Mouse (Mus musculus): Measurements from ENCODE around the gene Hdgfl3.

Gene Hdgfl3

GRCm38 (mm10) chr7:81934267-81934745 is at the start of gene Hdgfl3:
Gene Hdgfl3, minus strand, starts transcription at chr7:81934473.
- DNase-seq (ENCODE audit: low read depth, low spot score), result peak; percentile 80

DNA sequence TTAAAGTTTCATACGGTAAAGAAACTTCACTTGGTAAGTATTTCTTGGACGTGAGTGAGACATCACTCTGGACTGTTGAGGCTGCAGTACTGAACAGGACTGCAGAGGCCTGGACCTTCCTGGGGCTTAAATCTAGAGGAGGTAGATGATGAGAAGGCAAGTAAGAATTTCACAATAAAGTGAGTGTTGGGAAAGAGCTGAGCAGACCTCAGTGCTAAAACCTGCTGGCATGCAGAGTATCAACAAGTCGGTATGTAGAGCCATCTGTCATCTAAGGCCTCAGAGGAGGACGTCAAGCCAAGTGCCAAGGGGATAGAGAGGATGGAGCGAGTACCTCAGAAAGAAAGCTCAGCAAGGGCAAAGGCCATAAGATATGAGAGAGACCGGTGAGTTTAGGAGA is 49.4 kb upstream of the Hdgfl3 start:
- DNase-seq (ENCODE audit: low read depth, low spot score), result no peak

GRCm38 (mm10) chr7:81978304-81978703 is 44.0 kb upstream of the Hdgfl3 start:
- no peak for DNase-seq (ENCODE audit: low read depth, low spot score)

DNA sequence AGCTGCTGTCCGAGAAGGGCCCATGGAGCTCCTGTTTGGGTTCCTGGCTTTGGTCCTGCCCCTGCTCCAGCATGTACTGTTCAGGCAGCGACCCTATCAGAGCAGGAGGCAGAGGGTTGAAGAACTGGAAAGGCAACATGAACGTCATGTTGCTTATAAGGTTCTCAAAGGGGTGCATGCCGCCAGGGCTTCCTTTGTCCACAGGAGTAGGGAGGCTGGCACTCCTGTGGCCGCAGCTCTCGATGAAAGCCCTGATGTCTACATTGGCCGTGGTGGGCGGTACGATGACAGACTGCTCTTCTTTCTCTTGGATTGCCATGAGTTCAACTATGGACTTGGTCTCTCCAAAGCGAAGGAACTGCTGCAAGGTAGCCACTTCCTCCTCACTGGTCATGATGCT is 40.3 kb upstream of the Hdgfl3 start:
- no peak for DNase-seq (ENCODE audit: low read depth, low spot score)

DNA sequence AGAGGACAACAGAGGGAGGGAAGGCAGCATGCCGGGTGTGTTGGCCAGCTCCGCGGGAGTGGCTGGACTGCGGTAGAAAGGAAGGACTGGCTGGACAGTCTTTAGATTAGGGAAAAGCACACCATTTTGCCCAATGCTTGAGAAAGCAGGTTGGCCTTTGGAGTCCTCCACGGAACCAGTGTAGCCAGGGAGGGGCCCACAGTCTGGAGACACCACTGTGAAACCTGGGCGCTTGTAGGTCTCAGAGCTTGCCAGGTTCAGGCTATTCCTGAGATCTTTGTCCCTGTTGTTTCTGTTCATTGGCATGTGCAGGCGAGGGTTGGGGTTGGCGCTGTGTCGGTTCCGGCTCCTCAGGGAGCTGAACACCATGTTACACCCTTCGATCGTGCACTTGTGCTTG is 39.7 kb upstream of the Hdgfl3 start:
- no peak for DNase-seq (ENCODE audit: low read depth, low spot score)

GRCm38 (mm10) chr7:81973339-81973738 is 39.1 kb upstream of the Hdgfl3 start:
- DNase-seq (ENCODE audit: low read depth, low spot score), result no peak

DNA sequence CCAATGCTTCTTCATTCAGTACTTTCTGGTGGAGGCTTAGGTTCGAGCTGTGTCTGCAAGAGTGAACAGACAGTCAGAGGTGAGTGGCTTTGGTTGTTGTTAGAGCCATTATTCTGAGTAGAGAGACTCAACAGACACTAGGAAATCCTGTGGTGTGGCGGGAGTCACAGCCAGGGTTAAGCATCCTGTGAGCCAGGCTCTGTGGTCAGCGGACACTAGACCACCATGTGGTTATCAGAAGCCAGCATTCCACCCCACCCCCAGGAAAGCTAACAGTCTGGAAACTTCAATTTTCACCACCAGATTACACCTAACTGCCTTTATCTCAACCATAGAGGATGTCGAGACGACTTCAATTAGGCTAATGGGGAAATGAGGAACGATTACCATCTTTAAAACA is 34.7 kb upstream of the Hdgfl3 start:
- DNase-seq (ENCODE audit: low read depth, low spot score), result no peak

- DNase-seq (ENCODE audit: low read depth, low spot score), result no peak
Observed at GRCm38 (mm10) chr7:81968451-81968850, 34.2 kb upstream of the Hdgfl3 start.

DNA sequence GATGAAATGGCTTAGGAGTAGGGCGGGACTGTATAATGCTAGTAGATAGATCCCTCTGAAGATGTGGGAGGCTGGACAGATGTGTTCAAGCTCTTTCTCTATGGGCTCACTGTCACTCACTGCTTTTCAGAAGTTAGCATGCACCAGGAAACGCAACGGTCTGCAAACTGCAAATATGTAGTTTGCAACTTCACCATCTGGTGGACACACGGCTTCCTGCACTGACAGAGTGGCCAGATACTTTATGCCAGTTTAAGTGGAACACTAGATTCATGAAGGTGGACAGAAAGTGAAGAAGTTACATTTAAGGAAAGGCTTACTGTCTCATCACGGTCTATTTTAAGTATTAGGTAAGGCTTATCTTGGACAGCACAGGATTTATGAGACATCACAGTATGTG is 31.9 kb upstream of the Hdgfl3 start:
- no peak for DNase-seq (ENCODE audit: low read depth, low spot score)

- peak; percentile 24 for DNase-seq (ENCODE audit: low read depth, low spot score)
Observed at GRCm38 (mm10) chr7:81959704-81960103, 25.4 kb upstream of the Hdgfl3 start.

DNA sequence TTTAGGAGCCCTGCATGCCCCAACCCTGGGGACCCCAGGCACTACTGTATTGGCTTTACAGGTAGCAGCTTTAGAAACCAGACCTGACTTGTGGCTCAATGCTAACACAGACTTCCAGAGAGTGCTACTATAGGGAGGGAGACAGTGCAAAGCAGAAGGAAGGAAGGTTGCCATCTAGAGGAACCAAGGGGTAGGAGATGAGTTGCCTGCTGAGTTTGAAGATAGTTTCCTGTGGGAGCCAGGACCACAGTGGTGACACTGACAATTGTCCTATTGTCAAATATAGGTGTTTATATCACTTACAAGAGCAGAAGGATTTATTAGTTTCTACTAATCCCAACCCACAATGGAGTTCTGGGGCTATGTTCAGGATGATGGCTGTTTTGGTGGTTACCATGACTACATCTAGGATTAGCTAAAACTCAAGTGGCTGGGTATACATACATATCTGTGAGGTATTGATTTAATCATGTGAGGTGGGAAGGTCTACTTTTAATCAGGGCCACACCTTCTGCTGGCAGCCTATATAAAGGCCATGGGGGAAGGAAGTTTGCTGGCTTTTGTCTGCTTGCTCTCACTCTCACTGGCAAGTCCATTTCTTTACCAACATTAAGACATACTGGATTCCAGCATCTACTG is 20.1 kb upstream of the Hdgfl3 start:
- DNase-seq (ENCODE audit: low read depth, low spot score), result no peak

DNA sequence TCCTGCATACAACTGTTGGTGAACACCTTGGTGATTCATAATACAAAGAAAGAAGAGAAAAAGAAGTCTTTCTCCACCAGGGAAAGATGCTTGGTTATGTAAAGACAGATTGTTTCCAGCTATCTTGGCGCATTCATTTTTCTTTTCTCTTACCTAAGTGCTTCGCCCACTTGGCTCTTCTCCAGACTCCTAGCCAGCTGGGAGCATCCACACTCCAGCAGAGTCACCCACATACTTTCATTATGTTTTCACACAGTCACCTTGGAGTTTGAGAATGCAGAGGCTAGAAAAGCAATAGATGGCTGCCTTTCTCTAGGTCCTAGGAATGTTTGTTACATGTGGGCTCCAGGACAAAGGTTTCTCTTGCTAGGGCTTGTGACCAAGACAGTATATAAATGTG is 16.2 kb upstream of the Hdgfl3 start:
- DNase-seq (ENCODE audit: low read depth, low spot score), result no peak

- no peak for DNase-seq (ENCODE audit: low read depth, low spot score)
Observed at GRCm38 (mm10) chr7:81945398-81945797, 11.1 kb upstream of the Hdgfl3 start.

- DNase-seq (ENCODE audit: low read depth, low spot score), result no peak
Observed at GRCm38 (mm10) chr7:81934806-81935205, 533 bp upstream of the Hdgfl3 start.

- DNase-seq (ENCODE audit: low read depth, low spot score), result no peak
Observed at GRCm38 (mm10) chr7:81933601-81934266, 539 bp downstream of the Hdgfl3 start.

DNA sequence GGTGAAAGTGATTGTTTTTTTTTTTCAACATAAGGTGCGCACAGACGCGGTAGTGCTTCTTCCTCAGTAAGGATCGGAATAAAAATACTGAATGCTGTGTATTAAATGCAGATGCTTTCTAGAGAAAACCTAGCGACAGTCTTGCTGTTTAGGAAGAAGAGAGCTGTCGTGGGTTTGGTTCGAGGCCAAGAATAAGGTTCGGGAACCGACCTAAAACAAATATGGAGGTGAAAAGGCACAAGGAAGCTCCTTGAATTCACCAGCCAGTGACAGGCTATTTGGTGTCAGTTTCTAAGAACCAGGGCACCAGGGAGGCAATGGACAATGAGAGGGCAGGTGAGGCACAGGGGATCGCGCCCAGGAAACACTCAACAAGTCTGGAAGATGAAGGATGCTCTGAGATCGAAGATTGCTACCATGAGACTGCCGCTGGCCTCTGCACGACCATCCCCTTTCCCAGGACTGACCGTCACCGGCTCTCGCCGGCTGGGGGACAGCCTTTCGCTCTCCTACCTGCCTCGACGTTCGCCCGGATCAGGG is 1.1 kb downstream of the Hdgfl3 start:
- no peak for DNase-seq (ENCODE audit: low read depth, low spot score)

GRCm38 (mm10) chr7:81932521-81933045 is 1.7 kb downstream of the Hdgfl3 start:
- no peak for DNase-seq (ENCODE audit: low read depth, low spot score)

DNA sequence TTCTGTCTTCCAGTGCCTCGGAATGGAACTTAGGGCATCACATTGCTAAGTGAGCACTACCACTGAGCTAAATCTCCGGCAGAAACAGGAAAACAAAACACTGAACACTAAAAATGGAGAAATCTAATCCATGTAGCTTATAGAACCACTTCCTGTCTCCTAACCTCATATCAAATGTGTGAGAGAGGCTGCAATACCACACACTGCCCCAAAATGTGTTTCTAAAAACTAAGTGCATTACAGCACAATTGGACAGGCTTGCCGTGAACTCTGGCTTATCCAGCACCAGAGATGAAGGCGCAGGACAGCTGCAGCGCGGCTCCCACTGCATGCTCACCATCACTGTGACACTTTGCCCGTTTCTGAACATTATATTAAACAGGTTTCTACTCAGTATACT is 5.3 kb downstream of the Hdgfl3 start:
- DNase-seq (ENCODE audit: low read depth, low spot score), result no peak

GRCm38 (mm10) chr7:81921379-81921952 is 12.8 kb downstream of the Hdgfl3 start:
- no peak for DNase-seq (ENCODE audit: low read depth, low spot score)

- no peak for DNase-seq (ENCODE audit: low read depth, low spot score)
Observed at GRCm38 (mm10) chr7:81920314-81920713, 14.0 kb downstream of the Hdgfl3 start.

DNA sequence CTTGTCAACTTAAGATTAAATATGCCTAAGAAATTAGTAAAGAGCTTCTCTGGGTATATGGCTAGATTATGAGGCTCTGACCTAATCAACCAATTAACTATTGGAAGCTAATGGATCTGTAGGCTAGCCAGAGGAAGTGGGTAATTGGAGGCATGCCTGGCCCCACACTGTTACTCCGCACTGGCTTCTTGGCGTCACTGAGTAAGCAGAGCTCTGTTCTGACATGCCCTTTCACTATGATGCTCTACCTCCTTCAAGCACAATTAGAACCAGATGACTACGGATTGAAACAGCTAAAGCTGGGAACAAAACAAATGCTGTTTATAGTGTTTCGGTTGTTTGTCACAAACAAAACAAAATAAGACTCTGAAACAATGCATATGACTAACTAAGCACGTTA is 16.0 kb downstream of the Hdgfl3 start:
- DNase-seq (ENCODE audit: low read depth, low spot score), result no peak

DNA sequence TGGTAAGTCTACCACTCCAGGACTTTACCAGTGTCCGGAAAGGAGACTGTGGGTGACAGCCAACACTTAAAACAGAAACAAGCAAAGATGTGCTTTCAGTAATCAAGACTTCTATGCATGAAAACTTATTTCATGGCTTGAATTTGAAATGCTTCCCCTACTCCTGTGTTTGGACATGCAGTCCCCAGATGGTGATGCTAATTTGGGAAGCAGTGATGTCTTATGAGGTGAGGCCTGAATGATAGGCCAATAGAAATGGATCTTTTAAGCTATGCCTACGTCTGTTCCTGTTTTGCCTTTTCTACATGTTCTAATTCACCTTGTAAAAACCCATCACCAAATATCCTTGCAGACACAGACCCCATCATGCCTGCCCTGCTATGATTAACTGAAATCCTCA is 29.3 kb downstream of the Hdgfl3 start:
- DNase-seq (ENCODE audit: low read depth, low spot score), result no peak

- no peak for DNase-seq (ENCODE audit: low read depth, low spot score)
Observed at GRCm38 (mm10) chr7:81904094-81904493, 30.2 kb downstream of the Hdgfl3 start.

Measured in brain, embryonic 18.5 days (tissue).